Mouse (Mus musculus) hindbrain, embryonic 13.5 days (tissue): ENCODE results near the gene Alox8. TPM values are rescaled to one million over a fixed set of nuclear protein-coding genes. Genes with fewer than 3 reads are reported as not detected.

Experiments used
- ATAC-seq: fragments of 200-750 bp; cut with Nextera tagmentation; 2 replicates; pipeline ENCODE4 v1.8.0; 2017; ENCODE audit warnings: moderate TSS enrichment; ENCODE audit not compliant: low FRiP score
- H3K27ac ChIP-seq: fragments of 300-500 bp; sonication (generic); 2 replicates; pipeline ENCODE4 v1.5.1; 2015; ENCODE audit warnings: inconsistent platforms, mild to moderate bottlenecking, moderate library complexity
- H3K27me3 ChIP-seq: fragments of 300-500 bp; sonication (generic); 2 replicates; pipeline ENCODE4 v1.6.1; 2015; ENCODE audit warnings: mild to moderate bottlenecking, inconsistent platforms
- H3K36me3 ChIP-seq: fragments of 300-500 bp; sonication (generic); 2 replicates; pipeline ENCODE4 v1.6.1; 2015; ENCODE audit warnings: mild to moderate bottlenecking, inconsistent platforms
- H3K4me1 ChIP-seq: fragments of 300-500 bp; sonication (generic); replicated peaks from 2 replicates; pipeline ENCODE4 v1.6.1; 2015; ENCODE audit warnings: inconsistent platforms
- H3K4me2 ChIP-seq: fragments of 300-500 bp; sonication (generic); 2 replicates; pipeline ENCODE4 v1.6.1; 2015; ENCODE audit warnings: inconsistent platforms, mild to moderate bottlenecking, moderate library complexity
- H3K4me3 ChIP-seq: fragments of 300-500 bp; sonication (generic); 2 replicates; pipeline ENCODE4 v1.5.1; 2015; ENCODE audit warnings: mild to moderate bottlenecking, inconsistent platforms
- H3K9ac ChIP-seq: fragments of 300-500 bp; sonication (generic); 2 replicates; pipeline ENCODE4 v1.6.1; 2015; ENCODE audit warnings: mild to moderate bottlenecking, inconsistent platforms
- H3K9me3 ChIP-seq: fragments of 300-500 bp; sonication (generic); 2 replicates; pipeline ENCODE4 v1.6.1; 2016; ENCODE audit warnings: inconsistent platforms
- WGBS: fragments of 180-500 bp; shearing (Covaris S2); methylation state at CpG from one replicate; pipeline ENCODE4 v1.1.7; 2015; 5-methylcytosine and 5-hydroxymethylcytosine counted together
- polyA plus RNA-seq: library from polyadenylated mRNA; unstranded; fragments of >200 nt; fragmentation: Nextera tagmentation; extraction: Ambion mirVana; gene quantifications from 2 replicates; pipeline ENCODE4 v1.2.1, GENCODE M21; 2015

Gene Alox8
- polyA plus RNA-seq, 1 experiment from 2014 or later, result 0.16 TPM

- Histone ChIP-seq H3K36me3 (no peaks in the 10 kb centered on the region), H3K27me3 (no peaks in the 10 kb centered on the region), H3K4me1 (no peaks in the 10 kb centered on the region), H3K9me3 (no peaks in the 10 kb centered on the region), H3K4me2 (no peak overlapping the region), H3K27ac (no peak overlapping the region), H3K9ac (no peak overlapping the region), H3K4me3 (no peak overlapping the region)
- no peak for ATAC-seq
- WGBS, result 93% methylated on average over 7 of the region's 7 CpGs
Measured at GRCm38 (mm10) chr11:69174722-69175121, 22.9 kb downstream of the Alox8 start.

DNA sequence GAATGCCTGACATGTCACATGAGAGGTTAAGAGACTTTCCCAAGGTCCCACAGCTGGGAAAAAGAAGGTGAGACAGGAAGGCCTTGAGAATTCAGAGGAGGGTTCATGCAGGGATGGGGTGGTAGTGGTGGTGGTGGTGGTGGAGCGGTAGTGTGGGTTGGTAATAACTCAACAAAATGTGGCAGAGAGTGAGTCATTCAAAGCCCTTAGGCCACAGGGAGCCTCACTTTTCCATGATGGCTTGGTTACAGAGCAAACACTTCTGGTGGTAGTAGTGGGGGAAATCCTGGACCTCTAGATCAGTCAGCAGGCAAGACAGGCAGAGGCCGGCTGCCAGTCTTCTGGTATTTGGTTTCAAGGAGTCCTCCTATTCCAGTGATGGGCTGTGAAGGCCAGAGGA lies 25.0 kb downstream of the Alox8 start:
- no peaks in the 10 kb centered on the region for H3K9me3 ChIP-seq
- WGBS, result 90% methylated on average over 2 of the region's 2 CpGs
- no peak for ATAC-seq

GRCm38 (mm10) chr11:69171626-69172025 lies 26.0 kb downstream of the Alox8 start:
- Histone ChIP-seq H3K4me2 (no peak overlapping the region), H3K27me3 (no peaks in the 10 kb centered on the region), H3K9me3 (no peaks in the 10 kb centered on the region), H3K36me3 (no peaks in the 10 kb centered on the region), H3K4me1 (no peaks in the 10 kb centered on the region; the same call in 1 of the 2 replicates), H3K4me3 (no peak overlapping the region), H3K27ac (no peak overlapping the region), H3K9ac (no peak overlapping the region)
- 25% methylated on average over 7 of the region's 7 CpGs for WGBS
- ATAC-seq, result no peak

More for the DNA sequence above, 25.0 kb downstream of the Alox8 start:
- Histone ChIP-seq H3K27me3 (no peaks in the 10 kb centered on the region), H3K36me3 (no peaks in the 10 kb centered on the region), H3K4me1 (no peaks in the 10 kb centered on the region), H3K4me2 (no peak overlapping the region), H3K4me3 (no peak overlapping the region), H3K9ac (no peak overlapping the region), H3K27ac (no peak overlapping the region)

- Histone ChIP-seq H3K9ac (no peak overlapping the region), H3K4me3 (no peak overlapping the region), H3K9me3 (no peaks in the 10 kb centered on the region), H3K36me3 (no peaks in the 10 kb centered on the region), H3K27me3 (peaks cover 16% of the 10 kb centered on the region; the same call in 1 of the 2 replicates), H3K27ac (no peak overlapping the region), H3K4me2 (no peak overlapping the region), H3K4me1 (no peaks in the 10 kb centered on the region; the same call in 1 of the 2 replicates)
- 85% methylated on average over 12 of the region's 12 CpGs for WGBS
- no peak for ATAC-seq
Measured at GRCm38 (mm10) chr11:69169313-69169712, 28.3 kb downstream of the Alox8 start.

DNA sequence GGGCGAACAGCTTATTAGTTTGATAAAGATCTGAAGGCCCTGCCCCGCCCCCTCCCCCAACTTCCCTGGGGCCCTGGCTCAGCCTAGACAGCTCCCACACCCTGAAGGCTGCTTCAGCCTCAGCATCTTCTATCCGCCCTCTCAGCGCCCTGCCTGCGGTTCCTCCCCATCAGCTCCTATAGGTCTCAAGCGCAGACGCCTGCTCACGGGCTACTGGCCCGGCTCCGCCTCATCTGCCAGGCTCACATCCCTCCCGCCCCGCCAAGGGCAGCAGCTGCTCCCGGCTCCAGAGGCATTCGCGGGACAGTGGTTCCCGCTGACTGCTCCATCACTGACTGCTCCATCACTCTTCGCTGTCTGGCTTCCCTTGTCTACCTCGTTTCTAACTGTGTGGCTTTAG lies 40.8 kb downstream of the Alox8 start, which contains the start of gene Alox12b:
Gene Alox12b (plus strand): TSS at position 190 of the 400 bp plus-strand sequence.
- ATAC-seq, result peak; percentile 57; the same call in 1 of the 2 replicates
- Histone ChIP-seq H3K9ac (peak within 1 kb of the TSS; percentile 59; the same call in 1 of the 2 replicates), H3K27me3 (peaks cover 57% of the 10 kb centered on the region), H3K27ac (no peak within 1 kb of the TSS), H3K4me1 (peaks cover 11% of the 10 kb centered on the region), H3K36me3 (no peaks in the 10 kb centered on the region), H3K4me3 (peak within 1 kb of the TSS; percentile 30), H3K4me2 (peak within 1 kb of the TSS; percentile 53), H3K9me3 (no peaks in the 10 kb centered on the region)
- 1% methylated on average over 18 of the region's 18 CpGs for WGBS

- Histone ChIP-seq H3K27ac (no peak overlapping the region), H3K27me3 (peaks cover 65% of the 10 kb centered on the region), H3K4me2 (no peak overlapping the region), H3K36me3 (no peaks in the 10 kb centered on the region), H3K4me1 (peaks cover 17% of the 10 kb centered on the region), H3K4me3 (no peak overlapping the region), H3K9me3 (no peaks in the 10 kb centered on the region), H3K9ac (no peak overlapping the region)
- WGBS, result 52% methylated on average over 1 of the region's 1 CpGs
- no peak for ATAC-seq
Measured at GRCm38 (mm10) chr11:69155351-69155750, 42.3 kb downstream of the Alox8 start.

DNA sequence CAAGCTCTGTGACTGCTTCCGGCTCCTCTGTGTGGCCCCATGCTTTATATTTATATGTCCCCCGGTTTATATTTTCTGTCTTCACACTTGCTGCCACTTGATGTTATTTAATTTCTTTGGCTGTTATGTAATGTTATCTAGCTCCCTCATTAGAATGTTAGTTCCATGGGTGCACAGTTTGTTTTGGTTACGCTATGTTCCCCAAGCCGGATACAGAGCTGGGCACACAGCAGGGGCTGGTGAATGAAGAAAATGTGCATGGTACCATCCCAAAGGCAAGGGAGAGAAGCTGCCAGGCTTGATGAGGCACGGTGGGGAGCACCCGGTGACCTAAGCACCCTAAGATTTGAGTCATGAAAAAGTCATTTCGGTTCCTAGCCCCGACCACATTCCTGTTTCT lies 43.8 kb downstream of the Alox8 start:
- ATAC-seq, result no peak
- H3K9ac ChIP-seq, result no peak overlapping the region
- H3K36me3 ChIP-seq, result no peaks in the 10 kb centered on the region
- H3K4me2 ChIP-seq, result no peak overlapping the region
- H3K4me1 ChIP-seq, result peaks cover 17% of the 10 kb centered on the region
- H3K27me3 ChIP-seq, result peaks cover 58% of the 10 kb centered on the region
- WGBS, result 80% methylated on average over 8 of the region's 8 CpGs
- no peak overlapping the region for H3K27ac ChIP-seq
- H3K4me3 ChIP-seq, result no peak overlapping the region
- no peaks in the 10 kb centered on the region for H3K9me3 ChIP-seq

GRCm38 (mm10) chr11:69151004-69151403 lies 46.6 kb downstream of the Alox8 start:
- no peaks in the 10 kb centered on the region for H3K36me3 ChIP-seq
- peak overlapping the region; percentile 7; the same call in 1 of the 2 replicates for H3K4me3 ChIP-seq
- no peak overlapping the region for H3K9ac ChIP-seq
- WGBS, result 70% methylated on average over 6 of the region's 6 CpGs
- H3K4me1 ChIP-seq, result peaks cover 6% of the 10 kb centered on the region; the same call in 1 of the 2 replicates
- ATAC-seq, result no peak
- H3K9me3 ChIP-seq, result no peaks in the 10 kb centered on the region
- H3K4me2 ChIP-seq, result peak overlapping the region; percentile 41
- no peak overlapping the region for H3K27ac ChIP-seq
- peaks cover 38% of the 10 kb centered on the region for H3K27me3 ChIP-seq

DNA sequence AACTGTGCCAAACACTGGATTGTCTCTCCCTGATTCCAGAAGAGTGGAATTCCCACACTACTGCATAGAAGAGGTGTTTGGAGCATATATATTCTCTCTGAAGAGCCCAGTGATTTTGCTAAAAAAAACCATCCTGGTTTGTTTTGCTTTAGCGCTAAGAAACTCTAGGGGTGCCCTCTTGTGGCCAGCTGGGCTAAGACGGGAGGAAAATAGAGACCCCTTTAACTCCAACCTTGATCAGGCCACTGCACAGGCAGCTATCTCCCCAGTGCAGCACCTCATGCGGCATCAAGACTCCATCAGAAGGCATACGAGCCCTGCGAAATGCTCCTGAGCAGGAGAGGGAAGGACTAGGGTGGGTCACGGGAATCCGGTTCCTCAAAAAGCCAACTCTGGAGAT lies 47.2 kb downstream of the Alox8 start:
- Histone ChIP-seq H3K36me3 (no peaks in the 10 kb centered on the region), H3K27ac (no peak overlapping the region), H3K9ac (no peak overlapping the region), H3K4me1 (peaks cover 6% of the 10 kb centered on the region; the same call in 1 of the 2 replicates), H3K4me3 (peak overlapping the region; percentile 7; the same call in 1 of the 2 replicates), H3K27me3 (peaks cover 37% of the 10 kb centered on the region), H3K4me2 (peak overlapping the region; percentile 41), H3K9me3 (no peaks in the 10 kb centered on the region)
- ATAC-seq, result no peak
- WGBS, result 8% methylated on average over 7 of the region's 7 CpGs

DNA sequence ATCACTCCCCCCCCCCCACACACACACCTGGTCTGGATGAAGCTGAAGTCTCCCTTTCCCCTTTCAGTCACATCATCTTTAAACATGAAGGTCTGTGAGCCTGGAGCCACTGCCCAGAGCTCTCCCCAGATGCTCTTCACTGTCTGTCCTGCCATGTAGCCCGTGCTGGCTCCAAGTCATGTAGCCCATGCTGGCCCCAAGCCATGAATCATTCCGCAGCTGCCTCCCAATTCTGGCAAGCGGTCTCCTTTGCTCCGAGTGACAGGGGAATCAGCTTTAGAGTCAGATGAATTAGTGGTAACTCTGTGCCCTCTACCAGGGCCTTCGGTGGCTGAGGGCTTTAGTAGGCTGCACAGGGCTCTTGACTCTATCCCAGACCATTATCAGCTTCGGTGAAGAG lies 47.9 kb downstream of the Alox8 start:
- Histone ChIP-seq H3K9me3 (no peaks in the 10 kb centered on the region), H3K27ac (no peak overlapping the region), H3K9ac (0 out of 2 replicates have a peak overlapping the region, but pooled peaks have one; percentile 19), H3K4me1 (peaks cover 6% of the 10 kb centered on the region; the same call in 1 of the 2 replicates), H3K4me2 (no peak overlapping the region), H3K27me3 (peaks cover 29% of the 10 kb centered on the region), H3K4me3 (no peak overlapping the region), H3K36me3 (no peaks in the 10 kb centered on the region)
- no peak for ATAC-seq
- WGBS, result 77% methylated on average over 6 of the region's 6 CpGs

DNA sequence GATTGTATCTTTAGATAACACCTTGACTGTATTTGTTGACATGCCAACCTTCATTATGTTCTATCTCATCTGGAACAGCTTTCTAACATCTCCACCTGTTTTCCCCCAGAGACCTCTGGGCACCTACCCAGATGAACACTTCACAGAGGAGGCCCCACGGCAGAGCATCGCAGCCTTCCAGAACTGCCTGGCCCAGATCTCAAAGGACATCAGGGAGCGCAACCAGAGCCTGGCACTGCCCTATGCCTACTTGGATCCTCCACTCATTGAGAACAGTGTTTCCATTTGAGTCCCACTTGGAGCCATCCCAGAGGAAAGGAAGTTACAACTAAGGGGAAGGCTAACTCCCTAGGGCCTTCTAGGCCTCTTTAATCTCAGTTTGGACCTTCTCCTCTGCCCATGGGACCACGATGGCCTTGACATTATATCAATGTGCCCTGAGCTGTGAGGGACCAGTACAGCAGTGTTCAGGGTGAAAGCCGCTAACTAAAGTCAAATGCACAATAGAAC lies 49.1 kb downstream of the Alox8 start:
- H3K9ac ChIP-seq, result no peak overlapping the region
- ATAC-seq, result no peak
- WGBS, result 90% methylated on average over 5 of the region's 5 CpGs
- peaks cover 6% of the 10 kb centered on the region; the same call in 1 of the 2 replicates for H3K4me1 ChIP-seq
- H3K9me3 ChIP-seq, result no peaks in the 10 kb centered on the region
- H3K36me3 ChIP-seq, result no peaks in the 10 kb centered on the region
- no peak overlapping the region for H3K4me3 ChIP-seq
- H3K27me3 ChIP-seq, result peaks cover 28% of the 10 kb centered on the region
- no peak overlapping the region for H3K4me2 ChIP-seq
- no peak overlapping the region for H3K27ac ChIP-seq

DNA sequence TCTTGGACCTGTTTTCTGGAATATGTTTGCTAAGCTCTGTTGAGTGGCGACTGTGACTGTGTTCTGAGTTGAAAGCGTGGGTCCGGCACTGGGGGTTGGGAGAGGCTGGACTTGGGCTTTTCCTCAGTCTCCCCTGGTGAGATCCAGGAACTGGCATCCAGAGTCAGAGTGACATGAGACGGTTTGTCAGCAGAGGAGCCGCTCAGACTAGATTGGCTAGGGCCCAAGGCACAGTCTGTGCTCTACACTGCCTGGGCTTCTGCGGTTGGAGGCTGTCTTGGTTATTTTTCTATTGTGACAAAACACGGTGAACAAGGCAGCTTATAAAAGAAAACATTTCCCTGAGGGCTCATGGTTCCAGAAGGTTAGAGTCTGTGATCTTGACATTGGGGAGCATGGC lies 50.1 kb downstream of the Alox8 start:
- no peaks in the 10 kb centered on the region for H3K9me3 ChIP-seq
- H3K27me3 ChIP-seq, result peaks cover 29% of the 10 kb centered on the region
- ATAC-seq, result no peak
- H3K4me1 ChIP-seq, result peaks cover 6% of the 10 kb centered on the region; the same call in 1 of the 2 replicates
- no peaks in the 10 kb centered on the region for H3K36me3 ChIP-seq
- H3K4me3 ChIP-seq, result no peak overlapping the region
- no peak overlapping the region for H3K4me2 ChIP-seq
- 66% methylated on average over 7 of the region's 7 CpGs for WGBS
- H3K9ac ChIP-seq, result no peak overlapping the region
- H3K27ac ChIP-seq, result no peak overlapping the region

DNA sequence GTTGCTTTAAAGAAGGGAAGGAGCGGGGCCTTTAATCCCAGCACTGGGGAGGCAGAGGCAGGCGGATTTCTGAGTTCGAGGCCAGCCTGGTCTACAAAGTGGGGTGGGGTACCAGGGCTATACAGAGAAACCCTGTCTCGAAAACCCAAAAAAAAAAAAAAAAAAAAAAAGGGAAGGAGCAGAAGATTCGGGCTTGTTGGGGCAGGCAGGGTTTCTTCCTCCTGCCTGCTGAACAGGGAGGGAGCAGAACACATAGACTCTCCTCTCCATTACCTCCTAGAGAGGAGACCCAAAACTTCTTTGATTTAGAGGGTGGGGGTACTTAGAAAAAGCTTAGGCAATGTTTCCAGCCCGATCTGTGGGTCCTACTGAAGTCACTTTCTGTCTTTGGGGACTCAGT lies 62.3 kb downstream of the Alox8 start:
- Histone ChIP-seq H3K9me3 (no peaks in the 10 kb centered on the region), H3K27ac (no peak overlapping the region), H3K9ac (no peak overlapping the region), H3K36me3 (no peaks in the 10 kb centered on the region), H3K4me2 (no peak overlapping the region), H3K27me3 (peaks cover 28% of the 10 kb centered on the region), H3K4me1 (peaks cover 13% of the 10 kb centered on the region), H3K4me3 (no peak overlapping the region)
- ATAC-seq, result no peak
- 88% methylated on average over 6 of the region's 6 CpGs for WGBS
